Mouse (Mus musculus) adrenal gland, adult 8-10 months (tissue): Measurements from ENCODE around the gene Lmo4. TPM values are rescaled to one million over a fixed set of nuclear protein-coding genes. Genes with fewer than 3 reads are reported as not detected.

Source experiments
- DNase-seq: peaks from one replicate; pipeline ENCODE4 v3.0.0; 2022
- total RNA-seq, 4 experiments: library from RNA; stranded (reverse); gene quantifications; 2 replicates each; pipeline ENCODE4 v1.2.4; 2022

The Lmo4 gene
- total RNA-seq, 4 experiments from 2014 or later: 53.7 to 93.7 (median 73.7) TPM

GRCm38 (mm10) chr3:144147244-144147643 lies 57.8 kb downstream of the Lmo4 start:
- DNase-seq: no peak

GRCm38 (mm10) chr3:144144066-144144465 lies 61.0 kb downstream of the Lmo4 start:
- DNase-seq: no peak

GRCm38 (mm10) chr3:144142939-144143338 lies 62.1 kb downstream of the Lmo4 start:
- no peak for DNase-seq

GRCm38 (mm10) chr3:144141786-144142185 lies 63.2 kb downstream of the Lmo4 start:
- DNase-seq: no peak

- DNase-seq: no peak
These were observed 64.2 kb downstream of the Lmo4 start for GRCm38 (mm10) chr3:144140816-144141215.

GRCm38 (mm10) chr3:144138659-144139058 lies 66.4 kb downstream of the Lmo4 start:
- DNase-seq: no peak
